Mouse (Mus musculus): ENCODE results near the gene Pygm.
A peak's percentile ranks its signal among the peaks of the same experiment; 100 is the strongest.

Gene Pygm

DNA sequence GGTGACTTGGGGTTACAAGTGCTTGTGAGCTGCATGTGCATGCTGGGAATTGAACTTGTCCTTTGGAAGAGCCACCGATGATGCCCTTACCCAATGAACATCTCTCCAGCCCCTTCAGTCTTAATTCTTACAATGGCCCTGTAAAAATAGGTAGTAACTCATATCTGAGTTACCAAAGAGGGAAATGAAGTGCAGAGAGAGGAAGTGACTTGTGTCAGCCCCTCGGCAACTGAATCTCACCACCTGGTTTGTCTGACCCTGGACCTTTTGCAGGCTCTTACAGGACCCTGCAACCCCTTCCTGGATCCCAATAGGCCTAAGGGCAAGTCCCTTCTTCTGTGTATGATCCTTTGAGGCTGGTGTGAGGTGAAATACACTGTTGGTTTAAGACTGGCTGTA is 32.1 kb upstream of the Pygm start:
- no peak for DNase-seq (ENCODE audit: low spot score in 2 of 2)

GRCm38 (mm10) chr19:6354030-6354429 is 30.2 kb upstream of the Pygm start:
- no peak for DNase-seq (ENCODE audit: low spot score in 2 of 2)

GRCm38 (mm10) chr19:6361291-6361690 is 22.9 kb upstream of the Pygm start:
- DNase-seq (ENCODE audit: low spot score in 2 of 2): no peak

DNA sequence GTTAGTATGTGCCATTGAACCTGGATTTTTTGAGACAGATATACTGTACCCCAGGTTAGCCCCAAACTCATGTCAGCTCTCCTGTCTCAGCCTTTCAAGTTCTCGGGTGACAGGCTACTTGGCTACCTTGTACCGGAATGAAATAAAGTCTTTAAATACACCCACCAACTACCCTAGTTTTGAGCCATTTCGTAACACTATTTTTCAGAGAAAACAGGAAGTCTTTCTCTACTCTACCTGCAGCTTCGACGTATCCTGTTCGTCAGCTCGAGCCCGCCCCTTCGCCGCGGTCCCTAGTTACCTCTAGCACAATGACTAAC is 21.1 kb upstream of the Pygm start:
- no peak for DNase-seq (ENCODE audit: low spot score in 2 of 2)

GRCm38 (mm10) chr19:6363411-6364240 is 20.6 kb upstream of the Pygm start, which contains the start of gene Sf1:
Gene Sf1, plus strand, starts transcription at chr19:6363690.
- peak; percentile 99 to 100 for DNase-seq (ENCODE audit: low spot score in 2 of 2)

GRCm38 (mm10) chr19:6364317-6364725 is 19.9 kb upstream of the Pygm start:
- DNase-seq (ENCODE audit: low spot score in 2 of 2): peak; percentile 84 to 90

- no peak for DNase-seq (ENCODE audit: low spot score in 2 of 2)
These were observed 19.4 kb upstream of the Pygm start for GRCm38 (mm10) chr19:6364842-6365241.

GRCm38 (mm10) chr19:6370175-6370574 is 14.0 kb upstream of the Pygm start:
- no peak for DNase-seq (ENCODE audit: low spot score in 2 of 2)

DNA sequence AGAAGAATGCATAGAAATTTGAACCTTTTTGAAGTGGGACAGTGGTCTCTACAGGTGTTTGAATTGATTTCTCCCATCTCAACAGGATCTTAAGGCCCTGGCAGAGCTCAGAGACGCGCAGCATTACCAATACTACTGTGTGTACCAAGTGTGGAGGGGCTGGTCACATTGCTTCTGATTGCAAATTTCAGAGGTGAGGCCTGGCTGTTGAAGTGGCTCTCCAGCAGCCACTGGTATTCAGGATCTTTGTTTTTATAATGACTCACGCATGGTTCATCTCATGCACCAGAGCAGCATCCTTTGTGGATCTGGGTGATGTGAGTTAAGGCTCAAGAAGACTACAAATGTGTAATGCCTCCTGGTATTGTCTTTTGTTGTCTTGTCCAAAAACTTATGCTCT is 11.8 kb upstream of the Pygm start:
- DNase-seq (ENCODE audit: low spot score in 2 of 2): no peak

GRCm38 (mm10) chr19:6373539-6374400 is 10.4 kb upstream of the Pygm start:
- DNase-seq (ENCODE audit: low spot score in 2 of 2): peak in 1 of 2 experiments; percentile 76

- DNase-seq (ENCODE audit: low spot score in 2 of 2): no peak
These were observed 9.6 kb upstream of the Pygm start for GRCm38 (mm10) chr19:6374571-6374970.

- DNase-seq (ENCODE audit: low spot score in 2 of 2): no peak
These were observed 8.6 kb upstream of the Pygm start for GRCm38 (mm10) chr19:6375423-6376254.

DNA sequence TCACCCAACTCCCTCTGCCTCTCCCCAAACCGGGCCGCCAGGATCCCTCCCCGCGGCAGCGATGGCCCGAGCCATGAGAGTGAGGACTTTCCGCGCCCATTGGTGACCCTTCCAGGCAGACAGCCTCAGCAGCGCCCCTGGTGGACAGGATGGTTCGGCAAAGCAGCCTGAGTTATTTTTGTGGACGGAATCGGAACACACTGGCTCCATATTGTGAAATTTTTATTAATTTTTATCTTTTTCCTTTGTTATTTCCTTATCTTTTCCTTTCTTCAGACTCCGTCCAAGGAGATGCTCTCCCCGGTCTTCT is 8.0 kb upstream of the Pygm start:
- no peak for DNase-seq (ENCODE audit: low spot score in 2 of 2)

DNA sequence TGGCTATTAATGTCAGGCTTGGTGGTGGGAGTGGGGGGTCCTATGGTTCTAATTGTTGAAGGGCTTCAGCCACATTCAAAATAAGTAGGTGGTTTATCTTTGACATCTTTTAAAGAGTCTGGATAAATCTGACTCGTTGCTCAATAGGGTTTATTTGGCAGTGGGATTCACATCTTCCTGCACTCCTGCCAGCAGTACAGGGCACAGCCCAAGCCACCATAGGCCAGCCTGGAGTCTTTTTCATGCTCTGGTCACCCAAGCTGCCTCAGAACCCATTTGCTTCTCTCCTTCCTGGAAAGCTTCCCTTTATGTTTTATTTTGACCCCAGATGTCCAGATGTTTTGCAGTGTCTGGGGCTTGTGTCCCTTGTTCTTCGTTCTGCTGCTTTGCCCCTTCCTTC is 7.6 kb upstream of the Pygm start:
- DNase-seq (ENCODE audit: low spot score in 2 of 2): no peak

DNA sequence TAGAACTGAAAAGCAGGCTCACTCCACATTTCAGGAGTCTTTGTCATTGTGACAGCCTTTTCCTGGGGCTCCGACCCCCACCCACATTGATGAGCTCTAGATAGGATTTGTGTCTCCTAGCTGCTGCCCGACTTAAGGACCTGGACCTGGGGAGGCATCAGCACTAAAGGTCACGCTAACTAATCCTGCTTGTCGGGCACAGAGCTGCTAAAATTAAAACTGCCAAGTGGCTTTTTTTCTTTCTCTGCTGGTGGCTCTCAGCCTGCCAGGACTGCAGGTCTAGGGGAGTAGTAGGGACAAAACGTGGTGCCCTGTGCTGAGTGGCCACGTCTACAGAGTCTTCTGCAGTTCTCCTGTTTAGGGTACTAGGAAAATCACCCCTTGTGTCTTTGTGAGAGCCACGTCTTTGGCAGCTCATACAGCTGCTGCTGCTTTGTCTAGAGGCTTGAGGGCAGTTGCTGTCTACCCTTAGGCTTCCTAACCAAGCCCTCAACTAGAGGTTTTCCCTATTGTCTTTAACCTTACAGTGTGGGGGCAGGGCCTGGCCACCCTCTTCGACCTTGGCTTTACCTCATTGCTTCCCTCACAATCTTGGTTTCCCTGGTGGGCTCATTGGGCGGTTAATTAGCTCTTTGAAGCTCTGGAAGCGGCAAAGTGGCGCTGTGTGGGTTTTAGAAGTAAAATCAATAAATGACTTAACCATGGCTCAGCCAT is 6.7 kb upstream of the Pygm start:
- no peak for DNase-seq (ENCODE audit: low spot score in 2 of 2)

DNA sequence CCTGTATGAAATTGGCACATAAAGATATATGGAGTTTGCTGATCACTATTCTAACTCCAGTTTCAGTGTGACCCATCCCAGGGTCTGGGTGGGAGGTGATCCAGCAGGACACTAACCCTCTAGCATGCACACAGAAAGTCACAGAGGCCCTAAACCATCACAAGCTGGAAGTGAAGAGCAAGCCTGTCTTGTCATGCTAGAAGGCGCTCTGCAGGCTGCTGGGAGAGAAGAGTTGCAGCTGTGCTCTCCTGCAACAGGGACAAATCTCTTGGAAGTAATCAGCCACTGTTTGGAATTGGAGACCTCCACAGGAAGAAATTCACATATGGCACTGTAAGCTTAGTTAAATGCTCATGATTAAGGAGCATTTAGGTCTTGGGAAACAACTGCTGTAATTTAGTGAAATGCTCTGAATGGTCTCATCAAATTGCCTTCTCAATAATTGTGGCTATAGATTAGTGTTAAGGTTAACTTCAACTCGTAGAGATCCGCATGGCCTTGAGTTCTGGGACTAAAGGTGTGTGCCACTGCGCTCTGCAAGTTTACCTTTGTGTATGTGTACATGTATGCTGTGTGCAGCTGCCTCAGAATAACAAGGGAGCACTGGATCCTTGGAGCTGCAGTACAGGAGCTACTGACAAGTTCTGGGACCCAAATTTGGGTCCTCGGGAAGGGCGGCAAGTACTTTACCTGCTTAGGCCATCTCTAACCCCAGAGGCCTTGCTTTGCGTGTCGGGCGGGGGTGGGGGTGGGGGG is 3.6 kb upstream of the Pygm start:
- no peak for DNase-seq (ENCODE audit: low spot score in 2 of 2)

GRCm38 (mm10) chr19:6381238-6381637 is 3.0 kb upstream of the Pygm start:
- DNase-seq (ENCODE audit: low spot score in 2 of 2): no peak

DNA sequence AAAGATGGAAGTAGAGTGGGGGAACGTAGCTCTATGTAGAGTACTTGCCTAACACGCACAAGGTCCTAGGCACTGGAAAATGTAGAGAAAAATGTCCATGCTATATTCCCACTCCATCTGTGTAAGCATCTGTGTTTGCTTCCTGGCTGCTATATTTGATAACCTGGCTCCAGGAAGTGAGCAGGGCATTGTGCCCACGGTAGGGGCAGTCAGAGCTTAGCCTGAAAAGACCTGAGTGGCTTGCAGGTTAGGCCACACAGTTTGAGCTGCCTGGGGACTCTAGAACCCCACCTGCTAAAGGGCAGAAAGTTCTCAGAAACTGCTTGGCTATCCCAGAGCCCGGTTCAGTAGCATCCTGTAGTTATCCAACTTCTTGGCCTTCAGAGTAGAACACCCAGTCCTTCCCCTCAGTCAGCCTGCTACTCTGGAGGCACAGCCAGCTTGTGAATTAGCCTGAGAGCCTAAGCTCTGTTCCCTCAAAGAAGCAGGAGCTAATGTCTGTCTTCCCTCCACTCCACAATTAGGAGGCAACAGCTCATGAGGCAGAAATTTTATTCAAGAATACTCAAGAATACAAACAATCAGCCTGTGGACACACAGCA is 1.8 kb upstream of the Pygm start:
- DNase-seq (ENCODE audit: low spot score in 2 of 2): no peak

DNA sequence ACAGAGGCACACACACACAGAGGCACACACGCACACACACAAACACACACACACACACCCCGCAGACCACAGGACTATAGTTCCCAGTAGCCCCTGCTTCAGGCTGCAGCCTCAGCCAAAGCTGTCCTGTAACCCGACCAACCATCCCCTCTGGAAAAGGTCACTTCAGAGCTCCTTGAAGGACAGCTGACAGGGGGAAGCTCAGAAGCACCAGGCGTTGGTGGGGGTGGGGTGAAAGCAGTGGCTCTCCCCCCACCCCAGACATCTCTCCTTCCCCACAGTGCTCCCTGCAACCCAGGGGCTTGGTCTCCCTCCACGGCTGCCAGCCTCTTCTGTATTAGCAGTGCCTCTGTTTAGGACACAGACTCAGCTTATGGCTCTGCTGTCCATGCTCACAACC is 729 bp upstream of the Pygm start:
- no peak for DNase-seq (ENCODE audit: low spot score in 2 of 2)

- no peak for DNase-seq (ENCODE audit: low spot score in 2 of 2)
These were observed 755 bp downstream of the Pygm start for GRCm38 (mm10) chr19:6384954-6385353.

All from frontal cortex, postnatal 10 days (tissue).